Mouse (Mus musculus) adrenal gland (tissue): ENCODE data around the gene Tubd1.
"Not testable (repeated sequence)": the region's sequence is repeated elsewhere in the genome, so short reads cannot be mapped to it uniquely, and the experiment has no call there.

ENCODE experiments used
- intact Hi-C: fragments of 180-260 bp; cut with DNase I; formaldehyde crosslinking; loops from one replicate; pipeline ENCODE4 v1.15.1; 2025
- long read RNA-seq, 2 experiments: library from polyadenylated mRNA; unstranded; transcript quantifications; one replicate each; pipeline ENCODE4 v2.0.0; 2020; ENCODE audit warnings: borderline replicate concordance in 1 of 2; ENCODE audit not compliant: insufficient replicate concordance in 1 of 2

The Tubd1 gene
- long read RNA-seq, experiment 1, partial matches to known transcripts, result 0 of 7 reads
- long read RNA-seq, experiment 1, other reads (novel, unspliced or antisense), result 3 of 7 reads
- long read RNA-seq, experiment 2, partial matches to known transcripts, result 0 of 5 reads
- long read RNA-seq, experiment 2, other reads (novel, unspliced or antisense), result 0 of 5 reads

GRCm38 (mm10) chr11:86544639-86545299 lies at the start of gene Tubd1, which contains the start of gene Rps6kb1:
Gene Tubd1, plus strand, starts transcription at chr11:86544991.
Gene Rps6kb1, minus strand, starts transcription at chr11:86544805.
- intact Hi-C loops, result no loop called here

- intact Hi-C loops, result no loop called here
Measured at GRCm38 (mm10) chr11:86497356-86497755, 47.4 kb upstream of the Tubd1 start.

GRCm38 (mm10) chr11:86497908-86498307 lies 46.9 kb upstream of the Tubd1 start:
- intact Hi-C loops, result no loop called here

GRCm38 (mm10) chr11:86500795-86501194 lies 44.0 kb upstream of the Tubd1 start:
- intact Hi-C loops, result no loop called here

- intact Hi-C loops, result no loop called here
Measured at GRCm38 (mm10) chr11:86503121-86503520, 41.7 kb upstream of the Tubd1 start.

GRCm38 (mm10) chr11:86507334-86507733 lies 37.5 kb upstream of the Tubd1 start:
- intact Hi-C loops, result no loop called here

GRCm38 (mm10) chr11:86507991-86508390 lies 36.8 kb upstream of the Tubd1 start:
- intact Hi-C loops, result no loop called here

GRCm38 (mm10) chr11:86516620-86517019 lies 28.2 kb upstream of the Tubd1 start:
- intact Hi-C loops, result no loop called here

- intact Hi-C loops, result no loop called here
Measured at GRCm38 (mm10) chr11:86517229-86517628, 27.6 kb upstream of the Tubd1 start.

GRCm38 (mm10) chr11:86519751-86520150 lies 25.0 kb upstream of the Tubd1 start:
- intact Hi-C loops, result no loop called here

- intact Hi-C loops, result no loop called here
Measured at GRCm38 (mm10) chr11:86527528-86527927, 17.3 kb upstream of the Tubd1 start.

GRCm38 (mm10) chr11:86532834-86533233 lies 12.0 kb upstream of the Tubd1 start:
- intact Hi-C loops, result no loop called here

- intact Hi-C loops, result not testable (repeated sequence)
Measured at GRCm38 (mm10) chr11:86533302-86533701, 11.5 kb upstream of the Tubd1 start.

- intact Hi-C loops, result no loop called here
Measured at GRCm38 (mm10) chr11:86534201-86534910, 10.4 kb upstream of the Tubd1 start.

GRCm38 (mm10) chr11:86538786-86539185 lies 6.0 kb upstream of the Tubd1 start:
- intact Hi-C loops, result no loop called here

- intact Hi-C loops, result no loop called here
Measured at GRCm38 (mm10) chr11:86539716-86540475, 4.9 kb upstream of the Tubd1 start.

- intact Hi-C loops, result no loop called here
Measured at GRCm38 (mm10) chr11:86540476-86540845, 4.3 kb upstream of the Tubd1 start.

GRCm38 (mm10) chr11:86542851-86543250 lies 1.9 kb upstream of the Tubd1 start:
- intact Hi-C loops, result no loop called here

- intact Hi-C loops, result no loop called here
Measured at GRCm38 (mm10) chr11:86543960-86544638, 692 bp upstream of the Tubd1 start.

- intact Hi-C loops, result no loop called here
Measured at GRCm38 (mm10) chr11:86545556-86545955, 765 bp downstream of the Tubd1 start.

GRCm38 (mm10) chr11:86547412-86547811 lies 2.6 kb downstream of the Tubd1 start:
- intact Hi-C loops, result no loop called here
